Mouse (Mus musculus) stomach, embryonic 14.5 days (tissue): Measurements from ENCODE around the gene Mcoln3. TPM values are rescaled to one million over a fixed set of nuclear protein-coding genes. Genes with fewer than 3 reads are reported as not detected.

Source experiments
- ATAC-seq: fragments of 200-750 bp; cut with Nextera tagmentation; 2 replicates; pipeline ENCODE4 v1.8.0; 2017; ENCODE audit warnings: low read depth, moderate TSS enrichment; ENCODE audit not compliant: insufficient number of reproducible peaks, insufficient read depth, low FRiP score
- H3K27ac ChIP-seq: fragments of 300-500 bp; sonication (generic); 2 replicates; pipeline ENCODE4 v1.5.1; 2014; ENCODE audit warnings: mild to moderate bottlenecking, low read length, moderate library complexity, mixed read lengths
- H3K27me3 ChIP-seq: fragments of 300-500 bp; sonication (generic); 2 replicates; pipeline ENCODE4 v1.6.1; 2014; ENCODE audit warnings: low read length, control low read depth, mixed read lengths; ENCODE audit not compliant: control insufficient read depth, insufficient read depth
- H3K36me3 ChIP-seq: fragments of 300-500 bp; sonication (generic); 2 replicates; pipeline ENCODE4 v1.6.1; 2014; ENCODE audit warnings: mild to moderate bottlenecking, control low read depth, low read length, moderate library complexity, mixed read lengths; ENCODE audit not compliant: control insufficient read depth, insufficient read depth
- H3K4me1 ChIP-seq: fragments of 300-500 bp; sonication (generic); 2 replicates; pipeline ENCODE4 v1.6.1; 2014; ENCODE audit warnings: low read length, control low read depth, mixed read lengths; ENCODE audit not compliant: control insufficient read depth, insufficient read depth
- H3K4me2 ChIP-seq: fragments of 300-500 bp; sonication (generic); replicated peaks from 2 replicates; pipeline ENCODE4 v1.6.1; 2014; ENCODE audit warnings: low read depth, low read length, control low read depth
- H3K4me3 ChIP-seq: fragments of 300-500 bp; sonication (generic); 2 replicates; pipeline ENCODE4 v1.5.1; 2014; ENCODE audit warnings: low read depth, low read length, control low read depth
- H3K9ac ChIP-seq: fragments of 300-500 bp; sonication (generic); replicated peaks from 2 replicates; pipeline ENCODE4 v1.6.1; 2014; ENCODE audit warnings: low read depth, mild to moderate bottlenecking, control low read depth, low read length, moderate library complexity, mixed read lengths
- H3K9me3 ChIP-seq: fragments of 300-500 bp; sonication (generic); 2 replicates; pipeline ENCODE4 v1.6.1; 2016; ENCODE audit warnings: low read depth, low read length, control low read depth; ENCODE audit not compliant: control insufficient read depth
- WGBS: fragments of 180-500 bp; shearing (Covaris S2); extraction: QIAGEN DNeasy Blood & Tissue Kit; methylation state at CpG from one replicate; pipeline ENCODE4 v1.1.7; 2014; 5-methylcytosine and 5-hydroxymethylcytosine counted together
- polyA plus RNA-seq: library from polyadenylated mRNA; unstranded; fragments of >200 nt; fragmentation: Nextera tagmentation; extraction: Ambion mirVana; gene quantifications from 2 replicates; pipeline ENCODE4 v1.2.1, GENCODE M21; 2014

Mcoln3 gene
- polyA plus RNA-seq = 1.4 and 1.8 TPM in 2 replicates

GRCm38 (mm10) chr3:146117258-146117996, at the start of gene Mcoln3:
TSS of gene Mcoln3 (plus strand) at chr3:146117450.
- peak; percentile 62 for ATAC-seq
- Histone ChIP-seq H3K4me1 (0 out of 2 replicates have a peak, but pooled peaks cover 4% of the 10 kb centered on the region), H3K36me3 (no peaks in the 10 kb centered on the region), H3K27me3 (0 out of 2 replicates have a peak, but pooled peaks cover 7% of the 10 kb centered on the region), H3K9me3 (no peaks in the 10 kb centered on the region), H3K4me3 (peak within 1 kb of the TSS; percentile 20), H3K9ac (no peak within 1 kb of the TSS), H3K4me2 (peak within 1 kb of the TSS; percentile 42), H3K27ac (no peak within 1 kb of the TSS)
- WGBS = 11% methylated on average over 35 of the region's 35 CpGs

DNA sequence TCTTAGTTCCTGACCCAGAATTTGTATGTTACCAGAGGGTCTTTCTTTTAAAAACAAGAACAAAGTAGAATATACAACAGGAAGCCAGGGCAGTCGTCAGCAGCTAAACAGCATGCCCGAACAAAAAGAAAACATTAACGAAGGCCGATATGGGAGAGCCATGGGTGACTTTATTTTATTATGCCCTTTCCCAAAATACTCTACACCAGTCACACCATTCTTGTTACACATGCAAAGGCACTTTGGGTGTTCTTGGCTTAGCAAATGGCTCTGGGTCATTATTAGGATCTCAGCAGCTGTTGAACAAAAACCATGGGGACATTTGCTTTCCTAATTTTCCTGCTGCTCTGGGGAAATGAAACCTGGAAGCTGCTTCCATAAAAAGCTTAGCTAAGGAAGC, 48.0 kb upstream of the Mcoln3 start:
- H3K4me3 ChIP-seq = no peak overlapping the region
- H3K4me2 ChIP-seq = no peak overlapping the region
- no peak overlapping the region for H3K9ac ChIP-seq
- H3K4me1 ChIP-seq = no peaks in the 10 kb centered on the region
- H3K27ac ChIP-seq = no peak overlapping the region
- no peak for ATAC-seq
- H3K27me3 ChIP-seq = no peaks in the 10 kb centered on the region
- H3K9me3 ChIP-seq = no peaks in the 10 kb centered on the region
- H3K36me3 ChIP-seq = no peaks in the 10 kb centered on the region
- 86% methylated on average over 4 of the region's 4 CpGs for WGBS

- WGBS = 75% methylated on average over 7 of the region's 7 CpGs
- no peak overlapping the region for H3K27ac ChIP-seq
- H3K4me3 ChIP-seq = no peak overlapping the region
- no peaks in the 10 kb centered on the region for H3K4me1 ChIP-seq
- no peak for ATAC-seq
- no peak overlapping the region for H3K4me2 ChIP-seq
- H3K27me3 ChIP-seq = no peaks in the 10 kb centered on the region
- no peaks in the 10 kb centered on the region for H3K36me3 ChIP-seq
- no peaks in the 10 kb centered on the region for H3K9me3 ChIP-seq
- H3K9ac ChIP-seq = no peak overlapping the region
These were observed 44.5 kb upstream of the Mcoln3 start for GRCm38 (mm10) chr3:146072780-146073179.

DNA sequence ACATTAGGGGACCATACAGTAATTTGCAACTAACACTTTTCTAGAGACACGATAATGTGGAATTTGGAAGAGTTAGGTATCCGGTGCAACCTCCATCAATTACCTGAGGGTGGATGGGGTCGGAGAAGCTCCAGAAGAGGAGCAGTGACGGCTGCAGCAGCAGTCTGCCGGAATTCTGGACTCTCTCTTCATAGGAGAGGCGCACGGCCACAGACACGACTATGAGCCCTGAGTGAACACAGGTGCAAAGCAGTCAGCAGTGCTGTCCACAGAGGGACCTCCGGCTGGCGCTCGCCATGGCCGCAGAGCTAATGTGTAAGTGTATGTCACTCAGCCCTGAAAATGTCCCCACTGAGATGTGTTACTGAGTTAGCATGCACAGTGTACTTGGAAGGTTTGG, 37.0 kb upstream of the Mcoln3 start:
- Histone ChIP-seq H3K4me2 (no peak overlapping the region), H3K27me3 (no peaks in the 10 kb centered on the region), H3K9ac (no peak overlapping the region), H3K9me3 (no peaks in the 10 kb centered on the region), H3K27ac (no peak overlapping the region), H3K4me3 (no peak overlapping the region), H3K4me1 (no peaks in the 10 kb centered on the region), H3K36me3 (no peaks in the 10 kb centered on the region)
- ATAC-seq = no peak
- 86% methylated on average over 12 of the region's 12 CpGs for WGBS

DNA sequence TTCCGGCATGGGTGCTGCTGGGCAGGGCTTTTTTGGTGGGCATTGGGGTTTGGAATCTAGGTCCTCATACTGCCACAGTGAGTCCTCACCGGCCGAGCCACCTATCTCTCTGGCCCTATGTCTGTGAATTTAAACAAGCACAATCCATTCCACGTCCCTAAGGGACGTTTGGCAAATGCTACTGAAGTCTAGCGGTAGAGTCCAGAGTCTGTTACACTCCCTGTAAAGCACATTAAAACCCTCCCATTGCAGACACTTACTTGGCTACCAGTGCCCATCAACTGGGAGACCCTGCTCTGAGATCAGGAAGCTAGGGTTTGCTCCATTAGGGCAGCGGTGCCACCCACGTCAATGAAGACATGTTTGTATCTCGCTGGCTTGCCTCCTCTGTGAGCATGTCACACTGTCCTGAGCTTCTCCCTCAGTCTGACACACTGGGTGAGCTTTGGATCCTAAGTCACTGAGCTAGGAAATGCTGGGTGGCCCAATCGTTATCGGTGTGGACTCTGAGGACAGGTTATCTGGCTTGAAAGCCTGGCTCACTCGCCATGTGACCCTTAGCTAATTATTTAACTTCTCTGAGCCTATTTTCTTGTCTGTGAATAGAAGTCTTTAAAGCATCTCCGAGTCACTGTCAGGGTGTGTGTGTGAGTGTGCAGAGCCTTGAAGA, 26.1 kb upstream of the Mcoln3 start:
- no peak overlapping the region for H3K27ac ChIP-seq
- H3K27me3 ChIP-seq = no peaks in the 10 kb centered on the region
- H3K9me3 ChIP-seq = no peaks in the 10 kb centered on the region
- H3K36me3 ChIP-seq = no peaks in the 10 kb centered on the region
- no peak overlapping the region for H3K9ac ChIP-seq
- no peak overlapping the region for H3K4me3 ChIP-seq
- no peaks in the 10 kb centered on the region for H3K4me1 ChIP-seq
- WGBS = 89% methylated on average over 13 of the region's 13 CpGs
- ATAC-seq = no peak
- no peak overlapping the region for H3K4me2 ChIP-seq

GRCm38 (mm10) chr3:146095066-146095465, 22.2 kb upstream of the Mcoln3 start:
- ATAC-seq = no peak
- Histone ChIP-seq H3K27ac (no peak overlapping the region), H3K4me1 (no peaks in the 10 kb centered on the region), H3K27me3 (no peaks in the 10 kb centered on the region), H3K4me2 (no peak overlapping the region), H3K36me3 (no peaks in the 10 kb centered on the region), H3K4me3 (no peak overlapping the region), H3K9me3 (no peaks in the 10 kb centered on the region), H3K9ac (no peak overlapping the region)
- 83% methylated on average over 10 of the region's 10 CpGs for WGBS

DNA sequence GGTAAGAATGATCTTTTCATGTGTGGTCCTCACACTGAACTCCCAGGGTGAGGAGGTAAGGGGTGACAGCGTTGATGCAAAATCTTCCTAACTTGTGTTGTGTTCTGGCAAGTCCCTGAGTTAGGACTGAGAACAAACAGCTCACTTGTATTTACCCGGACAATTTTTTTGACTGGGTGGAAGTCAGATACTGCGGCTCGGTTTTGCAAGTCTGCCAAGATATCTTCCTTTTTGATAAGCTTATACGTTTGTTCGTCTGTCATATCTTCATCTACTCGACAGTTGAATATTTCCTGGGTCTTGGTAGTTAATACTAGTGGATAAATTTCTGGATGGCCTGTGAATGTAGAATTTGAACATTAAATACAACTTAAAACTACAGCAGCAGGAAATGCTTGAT, 20.3 kb upstream of the Mcoln3 start:
- Histone ChIP-seq H3K27me3 (no peaks in the 10 kb centered on the region), H3K9ac (no peak overlapping the region), H3K4me1 (no peaks in the 10 kb centered on the region), H3K27ac (no peak overlapping the region), H3K9me3 (no peaks in the 10 kb centered on the region), H3K36me3 (no peaks in the 10 kb centered on the region), H3K4me2 (no peak overlapping the region), H3K4me3 (no peak overlapping the region)
- ATAC-seq = no peak
- WGBS = 82% methylated on average over 7 of the region's 7 CpGs

- Histone ChIP-seq H3K27me3 (no peaks in the 10 kb centered on the region), H3K9me3 (no peaks in the 10 kb centered on the region), H3K4me1 (no peaks in the 10 kb centered on the region), H3K9ac (no peak overlapping the region), H3K27ac (no peak overlapping the region), H3K36me3 (no peaks in the 10 kb centered on the region), H3K4me3 (no peak overlapping the region), H3K4me2 (no peak overlapping the region)
- WGBS = 86% methylated on average over 4 of the region's 4 CpGs
- no peak for ATAC-seq
These were observed 19.4 kb upstream of the Mcoln3 start for GRCm38 (mm10) chr3:146097861-146098260.
